Mouse (Mus musculus) spleen, adult 18-20 months (tissue): ENCODE results near the gene Ism2.
"Not testable (repeated sequence)": the region's sequence is repeated elsewhere in the genome, so short reads cannot be mapped to it uniquely, and the experiment has no call there.

Source experiments
- DNase-seq, 2 experiments: peaks; one replicate each; pipeline ENCODE4 v3.0.0; 2022; ENCODE audit warnings: mixed read lengths in 2 of 2

The Ism2 gene

DNA sequence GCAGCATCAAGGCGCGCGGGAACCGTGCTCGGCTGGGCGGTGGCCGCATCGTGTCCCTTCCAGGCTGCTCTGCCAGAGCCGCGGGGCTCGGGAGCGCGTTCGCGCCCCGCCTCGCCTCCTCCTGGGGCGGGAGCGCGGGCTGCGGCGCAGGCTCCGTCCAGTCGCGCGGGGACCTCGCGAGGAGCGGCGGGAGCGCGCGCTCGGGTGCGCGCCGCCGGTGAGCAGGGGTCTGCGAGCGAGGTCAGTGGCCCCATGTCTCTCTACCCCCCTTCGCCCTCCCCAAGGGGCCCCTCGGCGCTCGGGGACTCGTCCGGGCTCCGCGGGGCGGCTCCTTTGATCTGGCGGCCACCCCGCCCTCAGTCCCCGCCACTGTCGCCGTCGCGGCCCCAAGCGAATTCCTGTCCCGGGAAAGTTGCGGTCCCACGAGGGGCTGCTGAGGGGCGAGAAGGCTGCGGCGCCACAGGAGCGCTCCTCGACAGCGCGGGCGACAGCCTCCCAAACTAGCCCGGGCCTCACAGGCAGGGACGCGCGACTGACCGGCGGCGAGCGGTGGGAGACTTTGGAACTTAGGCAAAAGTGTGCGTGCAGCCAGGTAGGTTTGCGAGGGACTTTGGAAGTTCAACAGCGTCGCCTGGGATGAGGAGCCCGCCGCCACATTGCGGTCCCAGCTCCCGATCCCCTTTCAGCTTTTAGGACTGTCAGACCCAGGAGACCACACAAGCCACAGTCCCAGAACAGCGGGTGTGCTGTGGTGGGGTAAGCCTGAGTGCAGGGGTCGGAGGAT is at the start of gene Ism2:
Gene Ism2, minus strand, starts transcription at position 49 of the 784 bp plus-strand sequence.
- no peak for DNase-seq

DNA sequence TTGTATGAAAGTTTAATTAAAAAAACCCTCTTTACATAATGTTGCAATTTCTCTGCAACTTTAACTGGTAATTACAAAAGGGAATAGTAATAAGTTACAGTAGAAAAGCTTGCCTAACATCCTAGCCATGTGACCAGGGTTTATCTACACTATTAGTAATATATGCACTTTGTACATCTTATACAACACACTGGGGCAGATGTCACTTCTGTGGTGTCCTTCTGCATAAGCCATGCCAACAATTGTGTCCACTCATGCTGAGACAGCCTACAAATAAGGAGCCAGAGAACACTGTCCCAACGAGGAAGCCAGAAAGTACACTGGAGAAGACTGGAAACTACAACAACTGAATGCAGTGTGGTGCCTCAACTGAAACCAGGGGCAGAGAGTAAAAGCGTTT is 48.5 kb upstream of the Ism2 start:
- no peak for DNase-seq

DNA sequence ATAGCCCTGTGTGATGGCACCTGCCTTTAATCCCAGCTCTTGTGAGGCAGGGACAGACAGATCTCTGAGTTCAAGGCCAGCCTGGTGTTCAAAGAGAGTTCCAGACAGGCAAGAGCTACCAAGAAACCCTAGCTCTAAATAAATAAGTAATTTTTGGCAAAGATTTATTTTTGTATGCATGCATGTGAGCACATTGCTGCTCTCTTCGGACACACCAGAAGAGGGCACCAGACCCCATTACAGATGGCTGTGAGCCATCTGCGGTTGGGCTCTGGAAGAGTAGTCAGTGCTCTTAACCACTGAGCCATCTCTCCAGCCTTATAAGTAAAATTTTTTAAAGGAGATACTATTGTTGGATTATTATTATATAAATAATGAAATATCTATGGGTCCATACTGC is 48.0 kb upstream of the Ism2 start:
- DNase-seq: no peak

DNA sequence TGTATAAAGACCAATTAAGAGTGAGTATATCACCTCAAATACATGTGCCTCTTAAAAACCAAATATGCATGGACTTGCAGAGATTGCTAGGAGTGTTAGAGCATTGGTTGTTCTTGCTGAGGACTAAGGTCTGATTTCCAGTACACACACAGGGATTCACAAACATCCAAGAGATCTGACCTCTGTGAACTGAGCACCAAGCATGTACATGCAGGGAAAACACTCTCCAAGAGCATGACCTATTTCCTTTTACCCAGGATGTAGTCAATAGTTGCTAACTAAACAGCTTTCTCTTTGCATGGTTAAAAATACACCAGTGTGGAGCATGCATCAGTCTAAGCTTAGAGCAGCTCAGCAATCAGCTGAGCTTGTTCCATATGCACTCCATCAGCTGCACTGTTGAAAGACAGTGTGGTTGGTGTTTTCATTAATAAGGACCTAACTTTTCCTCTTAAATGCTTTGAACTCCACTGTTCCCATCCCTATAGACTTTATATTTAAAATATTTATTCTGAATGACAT is 43.6 kb upstream of the Ism2 start:
- DNase-seq: no peak

DNA sequence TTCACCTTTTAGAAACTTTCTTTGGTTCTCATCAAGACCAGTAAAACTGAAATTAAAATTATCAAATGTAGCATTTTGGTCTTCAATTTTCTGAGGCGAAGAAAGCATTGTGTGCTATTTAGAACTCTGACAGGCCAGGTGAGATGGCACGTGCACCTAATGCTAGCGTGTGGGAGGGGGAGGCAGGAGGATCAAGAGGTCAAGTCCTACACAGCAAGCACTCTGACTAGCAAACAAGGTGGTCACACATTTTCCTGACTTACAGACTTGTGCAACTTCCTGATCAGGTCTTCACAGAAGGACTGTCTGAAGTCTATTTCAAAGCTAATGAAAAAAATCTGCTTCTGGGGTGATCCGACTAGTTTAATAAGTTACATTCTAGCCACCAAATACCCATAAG is 38.6 kb upstream of the Ism2 start:
- DNase-seq: no peak

DNA sequence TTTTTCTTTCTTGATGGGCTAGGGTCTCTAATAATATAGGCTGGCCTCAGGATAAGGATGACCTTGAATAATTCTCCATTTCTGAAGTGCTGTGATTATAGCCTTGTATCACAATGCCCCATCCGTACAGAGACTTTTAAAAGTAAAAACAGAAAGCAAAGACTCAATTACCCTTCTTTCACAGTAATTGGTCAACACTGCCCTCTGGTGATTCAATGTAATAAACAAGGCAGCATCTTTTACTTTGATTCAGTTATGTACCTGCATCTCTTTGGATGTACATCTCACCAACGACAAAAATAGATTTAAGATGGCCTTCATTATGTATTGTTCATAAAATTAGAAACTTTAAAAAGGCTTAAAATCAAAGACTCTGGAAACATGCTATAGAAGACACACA is 35.4 kb upstream of the Ism2 start:
- no peak for DNase-seq

DNA sequence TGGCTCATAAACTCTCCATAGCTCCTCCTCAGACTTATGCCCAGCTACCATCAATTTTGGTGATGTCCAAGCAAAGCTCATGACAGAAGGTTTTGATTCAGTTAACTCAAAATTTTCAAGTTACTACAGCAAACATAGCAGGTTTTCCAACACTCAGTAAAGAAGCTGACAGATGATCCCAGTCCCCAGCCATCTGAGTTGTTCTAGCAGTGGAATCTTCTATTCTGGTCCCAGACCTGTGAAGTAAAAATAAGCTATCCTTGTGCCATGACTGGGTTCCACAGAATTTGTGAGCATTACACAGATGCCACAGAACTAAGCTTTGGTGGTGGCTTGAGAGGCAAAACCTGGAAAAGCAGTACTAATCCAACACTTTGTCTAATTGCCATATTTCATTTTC is 34.3 kb upstream of the Ism2 start:
- no peak for DNase-seq

DNA sequence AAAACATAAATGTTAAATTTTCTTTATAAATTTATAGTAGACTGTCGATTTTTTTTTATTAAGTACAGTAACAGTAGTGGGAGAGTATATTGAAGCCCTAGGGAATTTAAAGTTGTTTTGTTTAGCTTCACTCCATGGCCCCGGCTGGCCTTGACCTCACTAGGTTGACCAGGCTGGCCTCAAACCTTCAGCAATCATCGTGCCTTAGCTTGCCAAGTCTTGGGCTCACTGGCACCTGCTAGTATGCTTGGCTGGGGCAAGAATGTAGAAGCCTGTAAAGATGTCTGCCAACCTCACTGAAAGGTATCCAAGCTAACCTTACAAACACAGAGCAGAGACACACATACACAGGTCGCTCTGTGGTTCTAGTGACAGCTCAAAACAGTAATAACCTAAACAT is 33.0 kb upstream of the Ism2 start:
- no peak for DNase-seq

DNA sequence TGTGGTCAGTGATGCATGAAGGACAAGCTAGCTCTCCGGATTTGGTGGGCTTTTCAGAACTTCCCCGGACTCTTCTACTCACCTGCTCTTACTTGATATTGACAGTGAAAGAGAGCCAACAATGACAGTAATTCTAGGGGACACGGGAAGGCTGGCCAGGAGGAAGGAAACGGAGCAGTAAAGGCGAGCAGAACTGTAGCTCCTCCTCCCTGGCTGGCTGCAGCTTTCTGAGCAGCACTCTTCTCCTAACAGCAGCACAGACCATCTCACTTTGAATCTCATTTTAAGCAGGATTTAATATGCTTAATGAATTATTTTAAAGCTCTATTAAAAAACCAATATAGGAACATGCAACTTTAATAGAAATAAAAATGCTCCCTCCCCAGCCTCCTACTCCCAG is 32.4 kb upstream of the Ism2 start:
- no peak for DNase-seq

DNA sequence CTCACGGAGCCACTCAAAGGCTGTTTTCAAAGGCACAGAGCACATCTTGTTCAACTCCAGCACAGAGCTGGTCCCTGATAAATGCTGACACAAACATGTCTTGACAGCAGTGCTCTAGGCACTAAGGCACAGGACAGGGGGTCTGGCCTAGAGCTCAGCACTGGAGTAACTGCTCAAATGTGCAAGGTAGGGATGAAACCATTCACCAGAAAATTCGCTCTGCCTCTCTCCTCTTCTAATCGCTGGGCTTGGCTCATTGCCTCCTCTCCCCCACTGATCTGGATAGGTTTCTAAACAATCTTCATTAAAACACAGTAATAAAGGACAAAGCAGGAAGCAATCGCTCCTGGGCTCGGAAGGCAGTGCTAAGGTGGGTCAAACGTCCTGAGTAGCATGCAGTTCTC is 31.6 kb upstream of the Ism2 start:
- no peak for DNase-seq

DNA sequence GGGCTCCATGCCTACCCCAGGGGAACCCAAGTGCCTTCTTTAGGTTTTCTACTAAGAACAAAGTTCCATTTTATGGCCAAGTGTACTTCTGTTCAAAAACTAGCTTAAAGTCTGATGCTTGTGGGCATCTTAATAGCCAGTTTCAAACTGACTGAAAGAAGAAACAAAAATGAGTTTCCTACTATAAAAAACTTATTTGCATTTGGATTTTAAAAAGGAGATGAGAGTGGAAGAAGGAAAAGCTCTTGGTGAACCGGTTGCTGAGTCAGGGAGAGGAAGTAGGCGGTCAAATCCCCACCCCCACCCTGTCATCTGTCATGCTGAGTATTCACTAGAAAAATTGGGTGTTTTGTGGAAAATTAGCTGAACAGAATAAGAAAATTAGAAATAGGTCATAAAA is 30.7 kb upstream of the Ism2 start:
- DNase-seq: no peak

DNA sequence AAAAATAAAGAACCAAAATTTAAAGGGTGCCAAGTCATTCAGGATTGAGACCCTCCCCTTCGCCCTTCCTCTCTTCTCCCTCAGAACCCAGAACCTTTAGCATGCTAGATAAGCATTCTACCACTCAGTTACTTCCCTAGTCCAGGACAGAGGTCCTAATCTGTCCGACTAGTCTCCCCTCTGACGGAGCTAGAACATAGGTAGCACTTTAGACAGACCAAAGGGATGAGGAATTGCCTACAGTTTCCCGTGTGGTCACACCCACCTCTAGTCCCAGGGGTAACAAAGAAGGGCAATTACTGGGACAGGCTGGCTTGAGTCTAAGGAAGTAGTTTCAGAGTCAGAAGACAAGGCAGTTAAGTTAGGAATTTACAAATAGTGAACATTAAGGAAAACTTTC is 28.5 kb upstream of the Ism2 start:
- no peak for DNase-seq

DNA sequence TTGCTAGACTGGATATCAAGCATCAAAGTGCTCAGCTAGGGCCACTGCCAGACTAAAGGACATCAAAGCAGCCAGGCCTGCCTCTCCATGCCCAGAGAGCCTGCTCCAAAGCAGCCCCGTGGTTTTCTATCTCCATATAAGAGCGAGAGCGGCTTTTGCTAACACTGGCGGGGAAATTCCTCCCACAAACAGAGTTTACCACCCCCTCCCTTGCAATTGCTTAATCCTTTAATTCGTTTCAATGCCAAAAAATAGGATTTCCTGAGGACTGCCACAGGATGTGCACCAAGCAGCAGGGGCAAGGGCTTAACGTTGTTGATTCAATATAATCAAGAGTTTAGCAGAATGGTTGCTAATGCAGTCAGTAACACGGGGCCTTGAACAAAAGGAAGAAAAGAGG is 28.1 kb upstream of the Ism2 start:
- DNase-seq: no peak

DNA sequence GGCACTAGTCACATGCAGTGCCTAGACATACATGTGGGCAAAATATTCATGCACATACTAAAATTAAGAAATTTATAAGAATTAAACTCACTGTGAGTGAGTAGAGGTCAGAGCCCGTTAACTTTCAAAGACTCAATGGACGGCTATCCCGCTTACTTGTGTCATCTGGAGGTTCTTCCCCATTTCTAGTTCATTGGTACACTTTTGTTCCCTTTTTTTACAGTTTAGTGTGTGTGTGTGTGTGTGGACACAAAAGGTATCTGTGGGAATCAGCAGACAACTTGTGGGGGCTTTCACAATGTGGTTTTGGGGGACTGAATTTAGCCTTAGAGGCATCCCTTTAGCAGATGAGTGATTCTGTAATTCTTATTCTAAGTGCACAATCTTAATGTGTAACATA is 25.9 kb upstream of the Ism2 start:
- no peak for DNase-seq

DNA sequence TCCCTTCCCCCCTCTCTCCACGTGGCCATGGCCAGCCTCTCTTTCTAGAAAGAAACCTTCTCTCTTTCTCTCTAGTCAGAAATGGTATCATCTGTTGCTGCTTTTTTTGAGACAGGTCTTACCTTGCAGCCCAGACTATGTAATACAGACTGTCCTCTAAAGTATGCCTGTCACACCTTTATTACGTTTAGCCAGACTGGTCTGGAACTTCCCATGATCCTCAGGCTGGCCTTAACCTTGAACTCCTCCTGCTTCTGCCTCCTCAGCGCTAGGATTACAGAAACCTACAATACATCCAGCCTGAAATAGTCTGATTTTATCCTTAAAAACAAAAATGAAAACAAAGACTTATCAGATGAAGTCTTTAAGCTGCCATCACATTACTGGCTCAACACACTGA is 19.7 kb upstream of the Ism2 start:
- DNase-seq: no peak

DNA sequence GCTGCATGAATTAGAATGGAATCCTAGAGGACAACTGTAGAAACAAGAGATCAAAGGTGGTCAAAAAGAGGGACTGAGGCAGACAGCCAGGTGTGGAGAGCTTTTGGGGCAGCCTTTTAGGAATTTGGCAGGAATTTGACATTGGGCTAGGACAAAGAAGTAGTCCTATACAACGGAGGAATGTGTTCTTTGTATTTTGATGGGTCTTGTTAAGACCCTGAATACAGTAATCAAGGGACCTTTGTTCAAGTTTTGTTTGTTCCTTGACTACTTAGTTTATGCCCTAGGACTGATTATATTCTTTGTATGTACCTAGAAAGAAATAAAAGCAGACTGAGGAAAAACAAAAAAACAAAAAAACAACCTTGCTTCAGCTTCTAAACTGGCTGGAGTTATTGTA is 18.4 kb upstream of the Ism2 start:
- no peak for DNase-seq

DNA sequence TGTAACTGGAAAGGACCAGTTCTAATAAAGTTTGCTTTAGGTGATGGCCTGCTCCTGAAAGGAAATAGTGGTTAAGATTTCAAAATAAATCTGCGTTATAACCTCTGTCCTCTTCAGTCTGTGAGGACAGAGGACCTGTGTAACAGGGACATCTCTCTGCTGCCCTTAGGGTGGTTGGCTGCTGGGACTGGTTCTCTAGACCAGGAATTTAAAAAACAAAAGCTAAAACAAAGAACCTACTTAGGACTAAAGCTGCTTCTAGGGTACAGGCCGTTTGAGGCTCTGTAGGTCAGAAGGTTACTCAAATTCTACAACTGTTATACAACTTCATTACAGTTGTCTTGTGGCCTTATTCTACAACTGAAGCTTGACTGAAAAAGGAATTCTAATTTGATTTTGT is 13.6 kb upstream of the Ism2 start:
- DNase-seq: no peak

DNA sequence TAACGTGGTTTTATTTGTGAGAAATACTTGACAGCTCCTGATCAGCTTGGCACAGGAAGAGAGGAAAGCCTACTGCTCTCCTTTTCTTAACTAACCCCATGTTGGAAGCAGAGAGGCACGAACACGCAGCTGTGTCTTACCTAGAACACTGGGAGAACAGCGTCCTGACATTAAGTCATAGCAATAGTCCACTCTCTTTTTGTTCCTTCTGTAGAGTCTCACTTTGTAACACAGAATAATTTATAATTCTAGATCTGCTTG is 7.0 kb upstream of the Ism2 start:
- DNase-seq: not testable (repeated sequence)

DNA sequence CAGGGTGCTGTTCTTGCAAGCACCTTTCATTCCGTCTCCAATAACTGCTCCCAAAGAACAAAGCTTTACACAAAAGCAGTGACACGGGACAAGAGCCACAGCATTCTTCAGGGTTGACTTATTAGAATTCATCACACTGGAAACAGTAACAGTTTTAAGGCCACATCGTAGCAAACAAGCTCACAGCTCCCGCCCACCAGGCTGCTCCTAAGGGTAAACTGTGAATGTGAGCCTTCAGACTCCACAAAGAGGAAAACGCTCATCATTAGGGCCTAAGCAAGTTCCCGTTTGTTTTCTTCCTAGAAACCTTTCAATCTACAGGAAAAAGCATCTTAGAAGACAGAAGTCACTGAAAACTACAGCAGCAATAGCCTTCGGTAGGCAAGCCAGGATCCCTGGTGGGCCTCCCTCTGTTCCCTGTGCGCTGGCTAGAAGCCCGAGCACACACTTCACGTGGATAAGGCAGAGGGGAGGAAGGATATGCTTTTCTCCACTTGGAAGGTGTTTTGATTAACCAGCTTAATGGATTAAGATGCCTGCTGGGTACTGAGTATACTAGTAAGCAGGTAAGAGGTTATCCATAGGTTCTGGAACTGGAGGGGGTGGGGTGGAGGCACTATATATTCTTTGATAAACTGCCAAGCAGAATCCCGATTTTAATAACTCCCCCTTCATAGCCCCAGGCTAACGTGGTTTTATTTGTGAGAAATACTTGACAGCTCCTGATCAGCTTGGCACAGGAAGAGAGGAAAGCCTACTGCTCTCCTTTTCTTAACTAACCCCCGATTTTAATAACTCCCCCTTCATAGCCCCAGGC is 6.5 kb upstream of the Ism2 start:
- DNase-seq: no peak

DNA sequence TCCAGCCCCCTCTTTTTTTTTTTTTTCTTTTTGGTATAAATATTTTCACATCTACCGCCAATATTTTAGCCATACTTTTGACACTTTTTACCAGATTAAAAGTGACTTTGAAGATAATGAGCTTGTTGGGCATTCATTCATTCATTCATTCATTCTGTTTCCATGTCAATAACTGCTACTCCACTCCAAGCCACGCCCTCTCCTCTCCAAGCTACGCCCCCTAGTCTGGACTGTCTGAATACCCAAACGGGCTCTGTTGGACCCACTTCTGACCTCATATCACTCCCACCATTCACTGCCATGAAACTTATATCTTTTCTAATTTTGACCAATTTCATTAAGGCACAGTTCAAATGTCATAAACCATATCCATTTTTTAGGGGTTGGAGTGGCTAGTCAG is 1.7 kb upstream of the Ism2 start:
- no peak for DNase-seq

DNA sequence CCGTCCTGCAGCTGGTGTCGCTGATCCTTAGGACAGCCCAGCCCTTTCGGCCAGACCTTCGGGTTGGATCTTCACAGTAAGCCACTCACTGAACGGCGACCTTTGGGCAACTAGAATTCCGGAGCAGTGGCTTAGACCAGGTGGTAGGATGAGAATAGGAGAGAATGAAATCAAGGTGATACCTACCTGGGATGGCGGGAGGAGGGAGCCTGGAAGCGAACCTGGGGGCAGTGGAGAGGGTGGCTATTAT is 861 bp upstream of the Ism2 start:
- no peak for DNase-seq

DNA sequence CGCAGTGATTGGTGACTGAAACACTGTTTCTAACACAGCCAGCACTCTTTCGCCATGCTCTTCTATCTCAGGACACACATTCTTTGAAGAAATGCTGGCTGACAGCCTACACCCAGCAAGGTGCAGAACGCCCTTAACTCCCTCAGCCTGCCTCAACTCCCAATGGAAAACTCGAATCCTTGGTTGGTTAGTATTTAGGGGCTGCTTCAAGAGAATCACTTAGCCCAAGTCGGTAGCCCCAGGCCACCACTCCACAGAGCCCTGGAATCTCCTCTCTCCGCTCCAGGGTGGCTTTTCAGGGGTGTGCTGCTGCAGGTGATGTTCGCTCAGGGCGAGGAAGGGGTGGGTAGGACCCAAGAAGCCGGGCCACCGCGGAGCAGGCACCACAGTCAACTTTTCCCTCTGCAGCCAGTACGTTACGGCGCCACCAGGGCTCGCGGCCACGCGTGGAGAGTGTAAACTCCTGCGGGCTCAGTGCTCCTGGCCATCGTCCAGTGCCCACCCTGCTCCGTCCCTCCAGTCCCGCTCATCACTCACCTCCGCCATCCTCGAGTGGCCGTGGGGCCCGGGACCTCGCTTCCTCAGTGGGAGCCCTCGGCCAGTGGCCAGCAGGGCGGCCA is 358 bp downstream of the Ism2 start:
- DNase-seq: no peak

DNA sequence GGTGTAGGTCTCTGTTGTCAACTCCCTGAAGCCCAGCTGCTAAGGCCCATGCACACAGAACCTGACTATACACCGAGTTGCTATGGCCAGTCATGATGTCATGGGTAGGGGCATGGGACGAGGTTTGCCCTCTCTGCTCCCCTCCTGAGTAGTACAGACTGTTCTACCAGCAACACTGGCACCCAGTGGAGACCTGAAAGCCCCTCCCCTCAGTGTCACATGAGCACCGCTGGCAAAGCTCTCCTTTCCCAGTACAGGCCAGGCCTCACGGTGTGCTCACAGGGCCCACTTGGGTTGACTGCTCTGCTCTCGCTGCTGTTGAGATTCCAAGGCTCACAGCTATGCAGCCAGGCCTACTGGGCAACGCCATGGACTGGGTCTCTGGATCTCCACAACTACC is 5.6 kb downstream of the Ism2 start:
- no peak for DNase-seq

DNA sequence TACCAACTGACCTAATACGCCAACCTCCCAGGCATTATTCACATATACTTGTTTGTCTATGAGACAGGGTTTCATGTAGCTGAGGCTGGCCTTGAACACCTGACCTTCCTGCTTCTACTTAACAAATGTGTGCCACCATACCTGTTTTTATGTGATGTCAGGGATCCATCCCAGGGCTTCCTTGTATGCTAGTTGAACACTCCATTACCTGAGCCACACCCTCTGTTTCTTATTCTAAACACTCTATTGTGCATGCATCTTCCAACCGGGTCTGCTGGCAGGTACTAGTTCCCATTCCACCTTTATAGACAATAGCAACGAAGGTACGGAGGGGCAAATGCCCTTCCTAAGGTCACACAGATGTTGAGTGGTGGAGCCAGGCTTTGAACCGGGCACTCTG is 10.4 kb downstream of the Ism2 start:
- no peak for DNase-seq

DNA sequence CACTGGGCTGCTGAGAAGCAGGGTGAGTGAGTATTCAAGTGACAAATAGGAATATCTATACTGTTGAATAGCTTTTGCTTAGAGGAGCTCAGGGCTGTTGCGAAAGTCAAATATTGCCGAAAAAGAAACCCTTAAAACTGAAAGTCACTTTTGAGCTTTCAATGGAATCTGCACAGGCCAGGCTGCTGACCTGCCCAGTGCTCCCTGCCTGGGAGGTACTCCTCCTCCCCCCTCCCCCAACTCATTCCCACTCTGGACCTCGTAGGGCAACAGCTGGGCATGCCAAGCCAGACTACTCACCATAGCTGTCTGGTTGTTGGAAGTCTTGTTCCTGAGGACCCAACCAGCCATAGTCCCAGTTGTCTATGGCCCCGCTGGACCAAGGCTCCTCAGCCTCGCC is 14.8 kb downstream of the Ism2 start:
- DNase-seq: no peak
